Mouse (Mus musculus): ENCODE measurements at regions not wholly inside any gene's neighbourhood (a gene's known extent, or its start where the extent isn't known, plus 50 kb on each side); places are given as distances from the start of the nearest gene placed in this dataset.
"Not testable (repeated sequence)": the region's sequence is repeated elsewhere in the genome, so short reads cannot be mapped to it uniquely, and the experiment has no call there.

DNA sequence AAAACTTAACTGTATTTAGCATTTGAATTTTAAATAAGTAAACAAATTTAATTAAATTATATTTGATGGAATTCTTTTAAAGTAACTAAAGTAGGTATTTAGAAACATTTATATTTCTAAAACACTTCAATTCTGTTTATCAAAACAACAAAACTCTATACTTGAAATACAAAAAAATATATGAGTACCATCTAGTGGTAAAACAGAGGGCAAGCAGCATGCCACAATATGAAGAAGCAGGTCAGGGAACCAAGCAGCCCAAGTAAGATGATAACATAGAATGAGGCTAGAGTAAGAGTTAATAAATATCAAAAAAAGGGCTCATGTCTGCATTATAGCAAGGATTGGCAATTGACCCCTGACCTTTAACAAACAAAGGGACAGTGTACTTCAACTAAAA is 639.7 kb downstream of the Cdh10 start:
- in situ Hi-C loops (cut with MboI, MseI), result no loop called here

DNA sequence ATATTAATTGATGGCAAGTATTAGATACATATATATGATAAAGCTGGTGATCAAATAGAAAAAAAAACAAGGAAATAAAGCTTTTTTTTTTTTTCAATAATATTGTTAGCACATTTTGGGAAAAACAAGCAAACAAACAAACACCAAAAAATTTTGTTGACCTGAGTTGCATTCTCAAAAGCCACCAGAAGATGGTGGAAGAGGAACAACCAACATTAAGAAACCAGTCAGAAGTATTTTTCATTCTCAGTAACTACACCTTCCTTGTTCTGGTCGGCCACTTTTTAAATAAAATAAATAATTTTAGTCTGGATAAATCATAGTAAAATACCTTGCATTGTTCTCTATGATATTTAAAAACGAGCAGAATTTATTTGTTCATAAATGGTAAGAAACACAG is 654.8 kb downstream of the Cdh10 start:
- in situ Hi-C loops (cut with MboI, MseI), result no loop called here

DNA sequence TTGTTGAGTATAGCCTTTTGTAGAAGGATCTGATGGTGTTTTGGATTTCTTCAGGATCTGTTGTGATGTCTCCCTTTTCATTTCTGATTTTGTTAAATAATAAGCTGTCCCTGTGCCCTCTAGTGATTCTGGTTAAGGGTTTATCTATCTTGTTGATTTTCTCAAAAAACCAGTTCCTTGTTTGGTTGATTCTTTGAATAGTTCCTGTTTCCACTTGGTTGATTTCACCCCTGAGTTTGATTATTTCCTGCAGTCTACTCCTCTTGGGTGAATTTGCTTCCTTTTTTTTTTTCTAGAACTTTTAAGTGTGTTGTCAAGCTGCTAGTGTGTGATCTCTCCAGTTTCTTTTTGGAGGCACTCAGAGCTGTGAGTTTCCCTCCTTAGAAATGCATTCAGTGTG is 674.8 kb downstream of the Cdh10 start:
- in situ Hi-C loops (cut with MboI, MseI), result not testable (repeated sequence)

DNA sequence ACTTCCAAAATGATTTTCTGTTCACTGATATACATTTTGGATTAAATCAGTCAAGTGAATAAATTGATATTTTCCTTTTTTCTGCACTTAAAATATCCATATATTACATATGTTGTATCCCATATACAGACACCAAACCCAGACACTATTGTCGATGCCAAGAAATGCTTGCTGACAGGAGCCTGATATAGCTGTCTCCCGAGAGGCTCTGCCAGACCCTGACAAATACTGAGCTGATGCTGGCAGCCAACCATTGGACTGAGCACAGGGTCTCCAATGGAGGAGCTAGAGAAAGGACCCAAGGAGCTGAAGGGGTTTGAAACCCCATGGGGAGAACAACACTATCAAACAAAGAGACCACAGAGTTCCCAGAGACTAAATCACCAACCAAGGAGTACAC is 700.6 kb downstream of the Cdh10 start:
- in situ Hi-C loops (cut with MboI, MseI), result no loop called here

DNA sequence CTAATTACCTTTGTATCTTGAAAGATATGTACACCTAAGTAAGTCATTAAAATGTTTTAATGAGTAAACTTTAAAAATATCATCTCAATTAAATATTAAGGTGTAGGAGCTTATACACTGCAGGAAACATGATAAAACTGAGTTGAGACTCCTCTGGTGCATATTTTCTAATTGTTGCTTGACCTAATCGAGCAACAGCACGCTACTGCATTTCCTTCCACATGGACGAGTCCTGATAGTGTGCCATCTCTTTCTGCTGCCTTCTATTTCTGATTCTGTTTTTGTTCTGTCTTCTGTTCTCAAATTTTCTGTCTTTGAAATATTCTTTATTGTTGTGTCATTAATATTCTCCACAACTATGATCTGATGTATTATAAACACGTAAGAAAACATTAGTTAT is 721.9 kb downstream of the Cdh10 start:
- in situ Hi-C loops (cut with MboI, MseI), result loop anchor here in 1 of 2 experiments (25.0 kb wide), 1 partner anchor 1322 kb away; no protein-coding TSS in a partner anchor

DNA sequence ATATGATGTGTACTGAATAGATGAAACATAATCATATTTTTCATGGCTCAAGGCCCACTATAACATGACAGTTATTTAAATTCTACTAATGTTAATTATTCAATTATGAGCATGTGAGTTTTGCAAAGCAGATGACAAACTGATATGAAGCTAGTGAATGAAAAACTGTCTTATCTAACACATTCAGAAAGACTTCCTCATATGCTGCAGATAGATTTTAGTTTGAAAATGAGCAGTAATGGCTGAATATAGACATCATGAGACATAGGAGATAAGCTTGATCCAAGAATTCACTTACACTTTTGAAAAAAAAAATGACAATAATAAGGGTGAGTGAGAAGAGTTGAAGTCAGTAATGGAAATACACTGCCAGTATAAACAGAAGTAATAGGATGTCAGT is 731.0 kb downstream of the Cdh10 start:
- in situ Hi-C loops (cut with MboI, MseI), result loop anchor here in 1 of 2 experiments (25.0 kb wide), 1 partner anchor 1313 kb away; no protein-coding TSS in a partner anchor

DNA sequence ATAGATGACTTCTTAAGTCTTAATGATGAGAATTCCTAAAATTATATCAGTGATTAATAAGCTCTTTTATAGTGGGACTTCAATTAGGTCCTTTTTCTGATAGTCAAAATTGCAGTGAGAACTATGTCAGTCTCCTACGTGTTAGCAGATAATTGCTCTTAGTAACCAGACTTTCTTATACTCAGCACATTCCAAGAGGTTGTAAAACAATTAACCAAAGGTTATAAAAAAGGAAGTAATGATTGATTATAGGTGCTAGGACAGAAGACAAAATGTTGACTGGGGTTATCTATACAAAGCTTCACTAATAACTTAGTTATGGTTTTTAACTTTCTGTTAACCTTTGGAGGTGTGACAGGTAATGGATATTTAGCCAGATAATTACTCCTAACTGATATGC is 766.0 kb downstream of the Cdh10 start:
- in situ Hi-C loops (cut with MboI, MseI), result no loop called here

DNA sequence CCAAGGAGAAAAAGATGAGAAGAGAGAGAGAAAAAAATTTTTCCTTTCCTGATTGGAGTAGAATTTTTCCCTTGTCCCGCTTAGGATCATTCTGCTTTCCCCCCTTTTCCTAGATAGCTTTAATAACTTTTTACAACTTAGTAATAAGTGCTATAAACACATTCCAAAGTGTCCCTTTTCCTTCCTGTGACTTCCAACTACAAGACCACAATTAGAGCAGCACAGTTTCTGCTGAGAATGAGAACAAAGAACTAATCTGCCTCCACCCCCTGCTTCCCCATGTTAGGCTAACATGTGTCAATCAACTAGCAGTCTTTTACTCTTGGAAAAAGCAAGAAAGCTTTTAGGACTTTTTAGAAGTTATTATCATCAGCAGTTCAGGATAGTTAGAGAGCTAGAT is 766.5 kb downstream of the Cdh10 start:
- in situ Hi-C loops (cut with MboI, MseI), result no loop called here

DNA sequence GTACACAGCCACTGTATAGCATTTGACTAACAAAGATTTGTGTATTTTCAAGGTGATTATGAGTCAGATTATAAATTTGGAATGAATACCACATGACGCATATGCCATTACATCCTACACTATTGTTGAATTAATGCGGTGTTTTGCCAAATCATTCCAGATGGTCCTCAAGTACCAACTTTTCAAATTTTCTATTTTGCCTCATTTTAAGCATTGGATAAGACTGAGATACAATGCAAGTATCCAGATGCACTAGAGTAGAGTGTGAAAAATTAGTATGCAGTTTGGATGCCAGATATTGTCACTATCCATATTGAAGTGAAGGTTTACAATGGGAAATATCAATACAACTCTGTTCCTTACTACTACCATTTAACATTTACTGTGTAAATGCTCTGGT is 775.0 kb downstream of the Cdh10 start:
- in situ Hi-C loops (cut with MboI, MseI), result no loop called here

DNA sequence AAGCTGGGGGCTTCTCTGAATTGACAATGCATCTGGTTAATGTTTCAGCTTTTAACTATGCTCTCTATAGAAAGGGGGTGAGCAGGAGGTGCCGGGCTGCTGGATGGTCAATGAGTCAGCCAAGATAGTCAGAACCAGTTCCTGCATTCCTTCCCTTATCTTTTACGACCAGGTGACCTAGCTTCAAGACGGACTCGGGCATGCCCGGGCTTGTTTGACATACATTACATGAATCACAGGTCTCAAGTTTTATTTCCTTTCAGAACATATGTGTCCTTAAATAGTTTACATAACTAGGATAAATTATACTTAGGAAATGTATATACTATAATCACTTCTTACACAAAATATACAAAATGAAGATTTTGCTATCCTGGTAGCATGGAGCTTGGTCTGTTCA is 803.6 kb downstream of the Cdh10 start:
- in situ Hi-C loops (cut with MboI, MseI), result not testable (repeated sequence)

DNA sequence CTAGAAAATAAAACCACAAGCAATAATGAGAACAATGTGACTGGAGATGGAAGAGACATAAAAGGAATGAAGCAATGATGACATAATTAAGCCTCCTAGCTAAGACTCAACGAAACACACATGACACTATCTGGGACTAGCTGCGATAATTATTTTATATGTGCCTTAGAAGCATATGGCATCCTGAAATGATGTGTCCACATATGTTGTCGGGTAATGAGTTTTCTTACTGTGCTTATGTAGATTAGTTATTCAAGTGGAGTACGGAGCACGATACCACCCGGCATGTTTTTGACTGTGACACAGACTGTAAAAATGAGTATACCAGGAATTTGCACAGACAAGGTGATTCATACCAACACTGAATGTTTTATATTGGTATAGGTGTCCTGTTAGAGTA is 781.7 kb upstream of the Cdh12 start:
- in situ Hi-C loops (cut with MboI, MseI), result loop anchor here in 1 of 2 experiments (25.0 kb wide), 1 partner anchor 1745 kb away; no protein-coding TSS in a partner anchor

DNA sequence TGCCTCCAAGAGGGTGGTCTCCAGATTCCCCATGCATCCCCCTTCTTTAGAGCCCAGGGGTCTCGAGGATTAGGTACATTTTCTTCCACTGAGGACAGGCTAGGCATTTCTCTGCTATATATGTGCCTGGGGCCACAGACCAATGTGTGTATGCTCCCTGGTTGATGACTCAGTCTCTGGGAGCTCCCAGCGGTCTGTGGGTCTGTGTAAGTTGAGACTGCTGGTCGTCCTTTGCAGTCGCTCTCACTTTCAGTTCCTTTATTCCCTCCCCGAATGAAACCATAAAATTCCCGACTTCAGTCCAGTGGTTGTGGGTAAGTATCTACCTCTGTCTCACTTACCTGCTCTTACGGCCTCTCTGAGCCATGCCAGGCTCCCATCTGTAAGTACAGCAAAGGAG is 773.5 kb upstream of the Cdh12 start:
- in situ Hi-C loops (cut with MboI, MseI), result no loop called here

DNA sequence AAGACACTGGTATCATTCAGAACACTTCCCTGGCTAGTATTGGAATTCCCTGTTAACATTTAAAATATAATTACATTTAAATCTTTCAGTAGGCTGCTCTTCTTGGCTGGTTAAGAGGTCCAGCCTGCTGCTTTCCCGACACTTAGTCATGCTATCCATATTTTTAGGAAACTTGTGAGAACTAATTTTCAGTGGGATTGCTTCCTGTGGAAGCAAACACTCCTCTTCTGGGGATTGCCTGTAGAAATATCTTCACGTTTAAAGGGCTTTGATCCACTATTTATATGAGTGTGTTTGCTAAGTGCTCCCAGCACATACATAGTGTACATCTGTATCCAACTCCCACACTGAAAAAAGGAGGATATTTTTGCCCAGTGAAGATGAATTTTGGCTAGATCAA is 761.8 kb upstream of the Cdh12 start:
- in situ Hi-C loops (cut with MboI, MseI), result no loop called here

DNA sequence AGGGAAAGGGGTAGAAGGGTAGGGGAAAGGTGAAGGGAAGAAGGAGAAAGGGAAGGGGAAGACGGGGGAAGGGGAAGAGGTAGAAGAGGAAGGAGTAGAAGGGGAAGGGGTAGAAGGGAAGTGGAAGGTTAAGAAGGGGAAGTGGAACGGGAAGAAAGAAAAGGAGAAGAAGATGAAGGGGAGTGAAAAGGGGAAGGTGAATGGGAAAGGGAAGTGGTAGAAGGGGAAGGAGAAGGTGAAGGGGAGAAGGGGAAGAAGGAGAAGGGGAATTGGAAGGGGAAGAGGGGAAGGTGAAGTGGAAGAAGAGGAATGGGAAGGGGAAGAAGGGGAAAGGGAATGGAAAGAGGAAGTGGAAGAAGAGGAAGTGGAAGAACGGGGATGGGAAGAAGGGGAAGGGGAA is 737.3 kb upstream of the Cdh12 start:
- in situ Hi-C loops (cut with MboI, MseI), result no loop called here
